Mouse (Mus musculus) heart, adult 2 months (tissue): Measurements from ENCODE around the gene Efna1. TPM values are rescaled to one million over a fixed set of nuclear protein-coding genes. Genes with fewer than 3 reads are reported as not detected.

Source experiments
- DNase-seq, 2 experiments: peaks; one replicate each; pipeline ENCODE4 v3.0.0; 2021
- H3K27ac ChIP-seq: fragments of 200-600 bp; 2 replicates; pipeline ENCODE4 v1.8.1; 2022
- H3K27me3 ChIP-seq: fragments of 200-500 bp; 2 replicates; pipeline ENCODE4 v1.6.1; 2012; ENCODE audit warnings: mild to moderate bottlenecking, low read length, inconsistent platforms, mixed read lengths; ENCODE audit not compliant: control insufficient read depth, insufficient read depth
- H3K36me3 ChIP-seq: fragments of 200-500 bp; 2 replicates; pipeline ENCODE4 v1.6.1; 2012; ENCODE audit warnings: low read length, inconsistent platforms; ENCODE audit not compliant: control insufficient read depth, insufficient read depth
- H3K4me1 ChIP-seq: fragments of 200-500 bp; 2 replicates; pipeline ENCODE4 v1.6.1; 2011; ENCODE audit warnings: low read length; ENCODE audit not compliant: control insufficient read depth, insufficient read depth
- H3K4me3 ChIP-seq: fragments of 200-600 bp; 2 replicates; pipeline ENCODE4 v1.8.1; 2022
- H3K79me2 ChIP-seq: fragments of 200-500 bp; replicated peaks from 2 replicates; pipeline ENCODE4 v1.6.1; 2012; ENCODE audit warnings: mild to moderate bottlenecking, inconsistent platforms, low read length, moderate library complexity, mixed read lengths; ENCODE audit not compliant: control insufficient read depth, insufficient read depth
- H3K9ac ChIP-seq: fragments of 200-500 bp; 2 replicates; pipeline ENCODE4 v1.6.1; 2012; ENCODE audit warnings: low read depth, mild to moderate bottlenecking, control low read depth, inconsistent platforms, low read length, mixed read lengths
- CTCF ChIP-seq: fragments of 200-600 bp; IDR thresholded peaks from 2 replicates; pipeline ENCODE4 v1.8.1; 2022; ENCODE audit warnings: antibody characterized with exemption, mild to moderate bottlenecking, moderate library complexity
- EP300 ChIP-seq: fragments of 200-500 bp; IDR thresholded peaks from 2 replicates; pipeline ENCODE4 v1.6.1; 2011; ENCODE audit warnings: low read depth, low read length, control low read depth; ENCODE audit not compliant: insufficient read depth
- POLR2A ChIP-seq: fragments of 200-500 bp; IDR thresholded peaks from 2 replicates; pipeline ENCODE4 v1.6.1; 2011; ENCODE audit warnings: mild to moderate bottlenecking, low read depth, low read length, control low read depth; ENCODE audit not compliant: insufficient read depth
- WGBS: fragments of 180-500 bp; shearing (Covaris S2); methylation state at CpG from one replicate; pipeline ENCODE4 v1.1.7; 2018; 5-methylcytosine and 5-hydroxymethylcytosine counted together
- intact Hi-C: fragments of 180-260 bp; cut with DNase I; formaldehyde crosslinking; loops from one replicate; pipeline ENCODE4 v1.15.1; 2025
- polyA plus RNA-seq: library from polyadenylated mRNA; depleted of rRNA; stranded (reverse); fragments of >200 nt; gene quantifications from 2 replicates; pipeline ENCODE4 v1.2.3, GENCODE M21; 2012
- total RNA-seq, 2 experiments: library from RNA; stranded (reverse); gene quantifications; 2 replicates each; pipeline ENCODE4 v1.2.3; 2021

Efna1 gene
- total and polyA plus RNA-seq, 3 experiments = 22.6 to 39.6 (median 28.4) TPM

DNA sequence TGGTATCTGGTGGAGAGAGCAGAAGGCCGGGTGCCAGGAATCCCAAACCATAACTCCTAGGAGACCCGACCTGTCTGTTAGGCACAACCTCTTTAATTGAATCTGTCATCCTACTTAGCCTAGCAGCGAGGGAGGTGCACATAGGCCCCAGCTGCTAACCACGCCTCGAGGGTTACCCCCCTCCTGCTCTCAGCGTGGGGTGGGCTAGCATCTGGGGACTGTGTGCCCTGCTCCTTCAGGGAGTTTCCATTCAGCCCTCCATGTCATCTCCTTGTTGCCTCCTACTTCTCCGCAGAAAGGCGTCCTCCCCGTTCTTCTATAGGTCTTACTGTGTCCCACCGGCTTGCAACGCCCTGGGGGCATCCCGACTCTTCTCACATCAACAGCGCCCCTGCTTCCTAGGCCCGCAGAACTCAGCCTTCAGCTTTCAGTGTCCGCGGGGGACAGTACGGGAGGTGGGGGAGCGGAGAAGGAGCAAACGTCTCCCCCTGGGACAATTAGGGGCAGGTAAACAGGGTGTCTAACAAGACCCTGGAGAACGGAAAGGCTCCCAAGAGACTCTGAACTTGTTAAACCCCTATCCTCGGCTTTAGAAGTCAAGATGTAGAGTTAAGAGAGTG is 38.1 kb upstream of the Efna1 start:
- intact Hi-C loops = loop anchor here (5.0 kb wide), 1 partner anchor 538 kb away; no protein-coding TSS in a partner anchor
- 25% methylated on average over 21 of the region's 21 CpGs for WGBS
- Histone ChIP-seq H3K27me3 (peaks cover 28% of the 10 kb centered on the region), H3K4me1 (peaks cover 9% of the 10 kb centered on the region), H3K4me3 (no peak overlapping the region), H3K79me2 (no peaks in the 10 kb centered on the region), H3K9ac (no peak overlapping the region), H3K36me3 (no peaks in the 10 kb centered on the region), H3K27ac (no peak overlapping the region)
- DNase-seq = peak in 1 of 2 experiments; percentile 16
- TF ChIP-seq EP300 (no peak), POLR2A (no peak), CTCF (no peak)

DNA sequence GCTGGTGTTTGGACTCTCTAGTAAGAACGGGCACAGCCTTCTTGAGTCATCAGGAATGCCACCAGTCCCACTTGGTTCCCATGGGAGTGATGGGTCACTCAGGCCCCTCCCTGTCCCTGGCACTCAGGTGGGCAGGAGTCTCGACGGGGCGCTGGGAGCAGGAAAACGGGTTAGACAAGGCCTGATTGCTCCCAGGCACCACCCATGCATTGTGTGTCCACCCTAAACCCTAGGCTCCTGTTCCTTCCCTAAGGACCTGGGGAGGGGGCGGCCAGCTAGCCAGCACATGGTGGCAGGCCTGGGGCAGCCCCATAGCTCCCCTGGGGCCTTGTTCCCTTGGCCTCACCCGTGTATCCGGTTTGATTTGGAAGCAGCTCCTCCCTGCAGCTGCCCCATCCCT is 37.4 kb upstream of the Efna1 start:
- TF ChIP-seq POLR2A (no peak), CTCF (no peak)
- H3K27ac ChIP-seq = no peak overlapping the region
- DNase-seq = peak in 1 of 2 experiments; percentile 14
- peaks cover 28% of the 10 kb centered on the region for H3K27me3 ChIP-seq
- H3K79me2 ChIP-seq = no peaks in the 10 kb centered on the region
- intact Hi-C loops = loop anchor here (5.0 kb wide), 1 partner anchor 539 kb away; no protein-coding TSS in a partner anchor
- no peak overlapping the region for H3K9ac ChIP-seq
- H3K4me3 ChIP-seq = no peak overlapping the region
- WGBS = 74% methylated on average over 8 of the region's 8 CpGs
- H3K36me3 ChIP-seq = no peaks in the 10 kb centered on the region
- peaks cover 9% of the 10 kb centered on the region for H3K4me1 ChIP-seq

DNA sequence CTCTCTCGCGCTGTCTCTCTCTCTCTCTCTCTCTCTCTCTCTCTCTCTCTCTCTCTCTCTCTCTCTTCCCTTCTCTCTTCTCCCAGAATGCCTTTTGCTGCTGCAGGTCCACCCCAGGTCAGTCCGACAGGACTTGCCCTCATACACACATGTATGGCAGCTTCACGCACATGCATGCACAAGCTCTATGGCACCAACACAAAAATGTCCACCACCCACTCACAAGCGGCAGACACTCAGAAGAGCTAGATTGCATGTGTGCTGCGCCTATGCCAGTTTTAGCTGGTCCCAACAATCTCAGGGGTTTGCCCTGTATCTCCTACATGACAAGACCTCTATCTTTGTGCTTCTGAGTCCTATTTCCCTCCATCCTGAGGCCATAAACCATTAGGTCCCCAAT is 36.3 kb upstream of the Efna1 start:
- H3K27me3 ChIP-seq = peaks cover 28% of the 10 kb centered on the region
- no peak for DNase-seq
- no peak overlapping the region for H3K27ac ChIP-seq
- TF ChIP-seq POLR2A (no peak), EP300 (no peak), CTCF (no peak)
- H3K79me2 ChIP-seq = no peaks in the 10 kb centered on the region
- peaks cover 9% of the 10 kb centered on the region for H3K4me1 ChIP-seq
- no peaks in the 10 kb centered on the region for H3K36me3 ChIP-seq
- no peak overlapping the region for H3K9ac ChIP-seq
- intact Hi-C loops = loop anchor here (1.0 to 5.0 kb wide), 4 partner anchors 22 to 540 kb away; partner anchors contain the start of gene Efna4
- no peak overlapping the region for H3K4me3 ChIP-seq
- 76% methylated on average over 6 of the region's 6 CpGs for WGBS

DNA sequence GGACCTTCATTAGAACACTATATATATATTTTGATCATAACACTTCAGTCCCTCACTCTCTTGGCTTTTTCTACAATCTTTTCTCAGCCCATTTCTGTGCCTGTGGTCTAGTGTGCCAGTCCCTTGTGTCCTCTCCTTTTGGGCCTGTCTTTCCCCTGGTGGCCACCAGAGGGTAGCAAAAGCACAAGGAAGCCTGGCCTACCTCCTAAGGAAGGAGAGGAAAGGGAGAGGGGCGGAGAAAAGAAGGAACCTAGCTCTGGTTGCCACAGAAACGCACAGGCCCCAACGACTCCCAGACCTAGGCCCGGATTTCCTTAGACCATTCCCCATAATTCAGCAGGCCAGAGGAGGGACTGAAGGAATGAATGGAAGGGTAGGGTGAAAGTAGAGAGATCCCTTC is 35.9 kb upstream of the Efna1 start:
- Histone ChIP-seq H3K36me3 (no peaks in the 10 kb centered on the region), H3K27ac (no peak overlapping the region), H3K4me1 (peaks cover 8% of the 10 kb centered on the region), H3K4me3 (no peak overlapping the region), H3K9ac (no peak overlapping the region), H3K27me3 (peaks cover 27% of the 10 kb centered on the region), H3K79me2 (no peaks in the 10 kb centered on the region)
- WGBS = 0% methylated on average over 4 of the region's 4 CpGs
- intact Hi-C loops = loop anchor here (1.0 to 5.0 kb wide), 4 partner anchors 22 to 540 kb away; partner anchors contain the start of gene Efna4
- peak; percentile 93 for TF ChIP-seq EP300
- no peak; the same call in 1 of the 2 replicates for TF ChIP-seq CTCF
- no peak for TF ChIP-seq POLR2A
- peak; percentile 85 to 88 for DNase-seq

DNA sequence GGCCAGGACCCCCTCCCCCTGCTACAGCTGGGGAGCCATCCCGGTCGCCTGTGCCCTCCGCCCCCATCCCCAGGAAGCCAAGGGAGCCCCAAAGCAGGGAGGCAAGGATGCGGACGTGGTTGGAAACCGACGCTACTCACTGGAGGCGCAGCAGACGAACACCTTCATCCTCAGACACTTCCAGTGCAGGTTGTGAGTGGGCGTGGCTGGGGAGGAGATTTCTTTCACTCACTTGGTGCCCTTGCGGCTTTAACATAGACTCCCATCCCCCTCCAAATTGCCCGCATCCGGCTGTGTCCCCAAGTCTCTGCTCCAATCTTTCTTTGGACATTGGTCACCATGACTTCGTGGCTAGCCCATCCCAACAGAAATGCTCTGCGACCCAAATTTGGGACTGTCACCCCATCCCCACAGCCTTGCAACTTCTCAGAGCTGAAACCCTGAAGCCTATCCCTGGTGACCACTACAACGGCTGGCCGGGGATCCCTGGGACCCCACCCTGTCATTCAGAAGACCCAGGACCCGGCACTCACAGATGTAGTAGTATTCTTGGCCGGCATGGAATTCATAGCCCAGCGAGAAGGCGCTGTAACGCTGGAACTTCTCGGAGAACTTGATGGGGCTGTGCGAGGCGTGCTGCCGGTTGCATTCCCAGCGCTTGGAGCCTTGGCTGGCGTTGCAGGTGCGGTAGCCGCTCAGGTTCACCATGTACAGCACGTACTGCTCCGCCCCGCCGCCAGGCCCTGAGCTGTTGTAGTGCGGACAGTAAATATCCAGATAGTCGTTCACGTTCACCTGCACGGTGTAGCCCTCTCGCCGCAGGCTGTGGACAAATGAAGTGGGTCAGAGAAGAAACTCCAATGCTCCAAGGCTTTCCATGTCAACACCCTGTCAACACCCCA is 35.2 kb upstream of the Efna1 start:
- Histone ChIP-seq H3K4me3 (no peak overlapping the region), H3K36me3 (no peaks in the 10 kb centered on the region), H3K27ac (no peak overlapping the region), H3K27me3 (peaks cover 20% of the 10 kb centered on the region), H3K4me1 (peaks cover 7% of the 10 kb centered on the region), H3K79me2 (no peaks in the 10 kb centered on the region), H3K9ac (peak overlapping the region; percentile 48; the same call in 1 of the 2 replicates)
- no peak for DNase-seq
- intact Hi-C loops = loop anchor here (2.0 to 5.0 kb wide), 3 partner anchors 23 to 541 kb away; partner anchors contain the start of gene Efna4
- TF ChIP-seq CTCF (peak; percentile 41), POLR2A (no peak), EP300 (no peak)
- WGBS = 20% methylated on average over 40 of the region's 40 CpGs
